Mouse (Mus musculus): ENCODE data around the gene Perm1.

Perm1 gene

DNA sequence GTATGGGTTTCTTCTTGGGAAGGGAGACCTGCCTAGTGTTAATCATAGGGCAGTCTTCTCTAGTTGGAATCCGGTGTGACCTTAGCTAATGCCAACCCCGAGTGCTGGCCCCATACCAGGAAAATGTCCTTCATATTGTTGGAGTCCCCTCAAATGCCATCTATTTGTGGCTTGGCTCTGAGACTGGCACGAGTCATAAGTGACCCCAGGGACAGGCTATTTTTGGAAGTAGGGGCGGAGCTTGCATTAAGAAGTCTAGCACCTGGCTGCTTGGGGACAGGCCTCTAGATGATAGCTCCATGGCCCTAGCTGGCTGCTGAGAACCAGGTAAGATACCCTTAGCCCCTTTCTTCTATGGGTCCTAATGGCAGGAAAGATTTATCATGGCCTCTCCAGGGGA, at the start of gene Perm1:
Gene Perm1 (plus strand): TSS at position 220 of the 400 bp plus-strand sequence.
- no peak for DNase-seq (ENCODE audit: low read depth in 1 of 2, low spot score in 2 of 2)

DNA sequence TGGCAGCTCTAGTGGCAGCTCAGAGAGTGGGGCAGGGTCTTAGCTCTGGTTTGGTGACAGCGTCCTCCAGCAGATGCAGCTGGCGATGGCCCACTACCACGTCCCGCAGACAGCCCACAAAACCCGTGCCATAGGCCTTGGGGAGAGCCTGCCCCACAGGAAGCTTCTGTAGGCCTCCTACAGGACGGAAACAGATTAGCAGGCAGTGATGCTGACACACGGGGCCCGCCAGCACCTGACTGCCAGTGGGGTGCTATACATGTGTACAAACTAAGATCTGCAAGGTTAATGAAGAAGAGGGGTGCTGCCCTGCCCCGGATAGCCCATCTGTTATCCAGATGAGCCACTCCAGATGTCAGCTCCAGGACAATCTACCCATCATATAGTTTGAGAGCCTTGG, 49.2 kb upstream of the Perm1 start:
- DNase-seq (ENCODE audit: low read depth in 1 of 2, low spot score in 2 of 2) = no peak

DNA sequence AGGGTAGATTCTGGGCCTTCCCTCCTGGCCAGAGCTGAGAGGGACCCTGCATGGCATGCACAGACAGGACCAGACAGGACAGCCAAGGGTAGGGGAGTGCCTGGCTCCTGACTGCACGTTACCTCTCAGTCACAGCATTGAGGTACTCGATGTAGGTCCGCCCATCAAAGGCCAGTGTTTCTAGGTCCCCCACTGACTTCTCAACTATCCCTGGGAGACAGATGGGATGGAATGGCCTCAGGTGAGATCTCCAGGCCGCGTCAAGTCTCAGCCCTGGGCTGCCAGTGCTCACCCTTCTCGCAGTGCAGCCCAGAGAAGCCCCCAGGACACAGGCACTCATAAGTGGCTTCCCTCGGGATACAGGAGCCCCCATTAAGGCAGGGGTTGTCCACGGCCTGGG, 47.1 kb upstream of the Perm1 start:
- DNase-seq (ENCODE audit: low read depth in 1 of 2, low spot score in 2 of 2) = no peak

DNA sequence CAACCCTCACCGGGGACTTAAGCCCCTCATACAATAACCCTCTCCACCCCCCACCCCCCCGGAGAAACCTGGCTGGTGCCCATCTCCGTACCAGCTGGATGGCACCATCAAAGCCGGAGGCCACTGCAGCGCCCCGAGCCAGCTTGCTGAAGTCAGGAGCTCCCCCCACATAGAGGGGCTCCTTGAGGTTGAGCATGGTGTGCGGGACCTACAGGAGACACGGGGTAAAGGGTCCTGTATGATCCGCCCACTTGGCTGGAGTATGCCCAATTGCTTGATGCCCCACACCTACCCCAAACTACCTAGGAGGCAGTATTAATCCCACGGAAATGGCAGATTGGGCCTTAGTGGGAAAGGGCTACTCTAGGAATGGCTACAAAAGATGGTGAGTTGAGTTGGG, 46.5 kb upstream of the Perm1 start:
- no peak for DNase-seq (ENCODE audit: low read depth in 1 of 2, low spot score in 2 of 2)

DNA sequence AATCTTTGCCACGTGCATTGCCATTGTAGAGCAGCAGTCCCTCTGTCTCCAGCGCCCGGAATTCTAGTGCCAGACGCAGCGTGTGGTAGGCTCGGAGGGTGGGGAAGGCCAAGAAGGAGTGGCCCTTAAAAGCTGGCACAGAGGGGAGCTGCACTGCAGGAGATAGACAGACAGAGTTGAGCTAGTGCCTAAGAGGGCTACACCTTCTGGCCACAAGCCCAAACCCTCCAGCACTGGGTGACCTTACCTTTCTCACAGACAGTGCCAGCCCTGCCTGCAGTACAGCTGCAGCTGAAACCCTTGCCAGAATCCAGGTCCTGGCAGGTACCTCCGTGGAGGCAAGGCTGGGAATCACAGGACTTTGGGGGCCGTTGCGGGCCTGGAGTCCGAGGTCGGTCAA, 43.8 kb upstream of the Perm1 start:
- DNase-seq (ENCODE audit: low read depth in 1 of 2, low spot score in 2 of 2) = no peak

DNA sequence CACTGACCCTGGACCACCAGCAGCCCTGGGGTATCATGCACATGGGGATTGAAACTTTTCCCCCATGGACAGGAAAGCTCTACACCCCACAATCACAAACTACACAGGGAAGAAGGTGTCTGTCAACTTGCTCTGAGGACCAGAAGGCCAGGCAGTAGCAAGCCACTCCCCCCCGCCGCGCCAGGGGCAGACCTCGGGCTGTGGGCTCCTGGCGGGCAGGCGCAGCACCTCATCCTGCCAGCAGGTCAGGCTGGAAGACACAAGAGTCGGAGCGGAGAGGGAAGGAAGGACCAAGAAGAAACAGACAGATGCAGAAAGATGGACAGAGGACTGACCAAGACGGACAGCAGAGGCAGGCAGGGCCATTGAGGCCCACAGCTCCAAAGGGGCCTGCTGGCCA, 38.0 kb upstream of the Perm1 start:
- no peak for DNase-seq (ENCODE audit: low read depth in 1 of 2, low spot score in 2 of 2)

DNA sequence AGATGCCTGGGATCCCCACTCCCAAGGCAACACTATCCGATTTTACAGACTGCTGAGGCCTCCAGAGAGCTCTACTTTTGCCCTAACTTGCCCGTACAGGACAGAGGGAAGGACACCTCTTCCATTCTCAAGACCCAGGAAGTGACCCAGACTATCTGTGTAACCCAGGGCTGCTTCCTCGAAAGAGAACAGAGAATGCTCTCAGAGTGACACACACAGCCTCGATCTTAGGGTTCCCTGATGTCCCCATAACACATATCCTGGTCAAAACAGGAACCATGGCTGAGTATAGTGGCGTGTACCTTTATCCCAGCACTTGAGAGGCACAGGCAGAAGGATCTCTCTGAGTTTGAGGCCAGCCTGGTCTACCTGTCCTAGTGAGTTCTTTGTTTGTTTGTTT, 31.9 kb upstream of the Perm1 start:
- DNase-seq (ENCODE audit: low read depth in 1 of 2, low spot score in 2 of 2) = no peak

DNA sequence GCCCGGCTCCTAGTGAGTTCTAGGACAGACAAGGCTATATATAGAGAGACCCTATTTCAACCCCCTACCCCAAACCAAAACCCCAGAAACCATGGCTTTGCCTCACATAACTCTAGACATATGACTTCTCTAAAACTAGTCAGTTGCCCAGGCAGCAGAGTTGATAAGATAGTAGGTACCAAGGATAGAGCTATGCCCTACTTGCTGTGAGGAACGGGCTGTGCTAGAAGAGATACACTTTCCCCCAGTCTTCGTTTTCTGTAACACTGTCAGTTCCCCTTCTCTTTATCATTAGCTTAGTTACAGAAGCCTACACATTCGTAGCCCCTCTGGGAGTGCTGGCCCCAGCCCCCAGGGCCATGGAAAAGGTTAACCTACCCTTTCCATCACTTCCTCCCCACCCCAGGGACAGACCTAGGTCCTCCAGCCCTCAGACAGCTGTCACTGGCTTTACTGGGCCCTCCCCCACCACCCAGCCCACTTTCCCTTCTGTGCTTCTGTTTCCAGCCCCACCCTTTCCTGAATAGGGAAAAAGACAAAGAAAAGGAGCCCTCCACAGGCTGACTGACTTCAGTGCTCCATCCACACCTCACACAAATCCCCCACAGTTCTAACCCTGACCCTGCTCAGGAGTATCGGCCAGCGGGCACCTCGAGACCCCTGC, 31.2 kb upstream of the Perm1 start:
- no peak for DNase-seq (ENCODE audit: low read depth in 1 of 2, low spot score in 2 of 2)

DNA sequence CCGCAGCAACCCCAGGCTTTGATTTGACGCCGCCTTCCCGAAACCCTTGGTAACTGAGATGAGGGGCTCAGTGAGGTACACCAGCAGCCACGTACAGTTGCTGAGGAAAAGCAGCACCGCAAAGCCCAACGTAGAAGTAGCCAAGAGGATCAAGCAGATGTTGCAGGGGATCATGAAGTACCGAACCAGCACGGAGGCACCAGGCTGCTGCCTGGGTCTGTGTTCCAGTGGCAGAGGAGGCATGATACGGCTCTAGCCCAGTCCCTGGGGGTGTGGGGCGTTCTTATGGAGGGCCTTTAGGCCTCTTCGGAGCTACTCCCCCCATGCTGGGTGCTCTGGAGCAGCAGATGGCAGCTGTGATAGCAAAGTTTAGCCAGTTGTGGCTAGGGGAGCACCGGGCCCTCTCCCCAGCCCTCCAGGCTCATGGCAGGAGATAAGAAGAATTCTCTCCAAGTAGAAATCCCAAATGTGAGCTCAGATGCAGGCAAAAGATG, 30.2 kb upstream of the Perm1 start:
- DNase-seq (ENCODE audit: low read depth in 1 of 2, low spot score in 2 of 2) = no peak

DNA sequence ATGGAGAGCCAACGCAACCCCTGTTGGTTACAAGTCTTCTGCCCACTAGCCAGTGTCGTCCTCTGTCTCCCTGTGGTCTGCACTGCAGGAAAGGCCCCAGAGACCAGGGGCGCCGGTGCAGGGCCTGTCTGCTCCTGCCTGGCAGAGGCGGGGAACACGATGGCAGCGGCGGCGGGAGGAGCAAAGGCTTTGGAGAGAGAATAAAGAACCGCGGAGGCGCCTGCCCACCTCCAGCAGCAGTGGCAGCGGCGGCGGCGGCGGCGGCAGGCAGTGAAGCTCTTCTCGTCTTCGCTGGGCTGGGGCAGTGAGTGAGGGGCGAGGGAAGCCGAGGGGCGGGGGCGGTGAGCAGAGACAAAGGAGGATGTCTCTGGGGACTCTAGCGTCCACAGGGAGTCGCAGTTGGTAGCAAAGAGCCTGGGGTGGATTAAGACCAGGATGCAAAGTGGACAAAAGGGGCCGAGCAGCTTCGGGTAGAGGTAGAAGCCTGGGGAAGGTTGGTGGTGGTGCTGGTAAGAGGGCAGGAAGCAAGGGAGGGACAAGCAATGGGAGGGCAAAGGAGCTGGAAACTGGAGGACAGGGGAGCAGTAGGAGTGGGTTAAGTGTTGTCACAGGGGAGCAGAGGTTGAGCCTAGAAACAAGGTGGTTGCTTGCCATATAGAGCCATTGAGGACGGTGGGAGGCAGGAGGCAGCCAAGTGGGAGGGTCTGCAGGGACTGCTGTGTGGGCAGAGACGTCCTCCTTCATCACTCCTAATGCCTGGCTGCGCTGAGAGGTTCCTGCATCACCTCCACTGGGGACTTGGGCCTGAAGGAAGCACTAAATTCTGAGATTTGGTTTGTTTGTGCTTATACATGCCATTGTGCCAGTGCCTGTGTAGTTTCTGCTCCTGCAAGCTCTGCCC, 29.5 kb upstream of the Perm1 start:
- DNase-seq (ENCODE audit: low read depth in 1 of 2, low spot score in 2 of 2) = no peak

DNA sequence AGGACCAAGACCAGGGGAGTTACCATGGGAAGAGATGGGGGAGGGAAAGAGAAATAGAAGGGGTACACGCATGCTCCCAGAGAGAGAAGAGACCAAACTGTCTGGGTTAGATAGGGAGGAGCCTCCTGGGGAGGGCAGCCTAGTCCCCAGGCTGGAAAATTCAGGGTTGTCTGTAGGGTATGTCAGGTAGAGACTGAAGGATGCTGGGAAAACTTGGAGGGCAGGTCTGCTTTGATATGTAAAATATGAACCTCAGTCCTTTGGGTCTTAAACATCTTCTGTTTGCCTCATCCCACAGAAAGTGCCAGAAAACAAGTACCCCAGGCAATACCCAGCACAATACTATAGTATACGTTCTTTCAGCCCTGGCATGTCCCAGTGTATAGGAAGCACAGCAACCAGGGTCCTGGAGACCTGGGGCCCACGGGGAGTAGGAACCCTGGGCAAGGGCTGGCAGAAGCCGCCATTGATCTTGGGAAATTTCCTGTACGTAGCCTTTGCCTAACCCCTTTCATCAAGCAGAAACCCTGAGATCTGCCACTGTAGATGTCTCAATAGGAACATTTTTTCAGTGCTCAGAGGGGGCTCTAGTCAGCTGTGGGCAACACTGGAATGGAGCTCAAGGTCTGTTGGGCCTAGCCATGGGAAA, 27.4 kb upstream of the Perm1 start:
- no peak for DNase-seq (ENCODE audit: low read depth in 1 of 2, low spot score in 2 of 2)

DNA sequence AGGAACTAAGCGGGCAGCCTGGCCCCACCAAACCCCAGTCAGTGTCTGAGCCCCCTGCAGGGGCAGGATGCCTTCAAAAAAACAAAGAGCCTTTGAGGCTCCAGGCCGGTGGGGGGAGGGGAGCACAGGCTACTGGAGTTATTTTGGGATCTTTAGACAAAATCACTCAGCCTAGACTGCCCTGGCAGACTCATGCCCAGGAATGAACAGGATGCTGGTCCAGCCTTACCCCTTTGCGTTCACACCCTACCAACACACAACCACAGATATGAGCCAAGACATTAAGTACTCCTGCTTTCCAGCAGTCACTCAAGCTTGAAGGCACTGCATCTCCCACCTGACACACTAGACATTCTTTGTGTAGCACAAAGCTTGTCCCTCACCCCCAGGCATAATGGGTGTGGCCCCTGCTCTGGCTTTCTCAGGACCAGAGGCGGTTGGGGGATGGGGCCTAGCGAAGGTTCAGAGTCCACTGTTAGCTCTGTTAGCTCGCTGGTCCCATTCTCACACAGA, 26.8 kb upstream of the Perm1 start:
- DNase-seq (ENCODE audit: low read depth in 1 of 2, low spot score in 2 of 2) = no peak

DNA sequence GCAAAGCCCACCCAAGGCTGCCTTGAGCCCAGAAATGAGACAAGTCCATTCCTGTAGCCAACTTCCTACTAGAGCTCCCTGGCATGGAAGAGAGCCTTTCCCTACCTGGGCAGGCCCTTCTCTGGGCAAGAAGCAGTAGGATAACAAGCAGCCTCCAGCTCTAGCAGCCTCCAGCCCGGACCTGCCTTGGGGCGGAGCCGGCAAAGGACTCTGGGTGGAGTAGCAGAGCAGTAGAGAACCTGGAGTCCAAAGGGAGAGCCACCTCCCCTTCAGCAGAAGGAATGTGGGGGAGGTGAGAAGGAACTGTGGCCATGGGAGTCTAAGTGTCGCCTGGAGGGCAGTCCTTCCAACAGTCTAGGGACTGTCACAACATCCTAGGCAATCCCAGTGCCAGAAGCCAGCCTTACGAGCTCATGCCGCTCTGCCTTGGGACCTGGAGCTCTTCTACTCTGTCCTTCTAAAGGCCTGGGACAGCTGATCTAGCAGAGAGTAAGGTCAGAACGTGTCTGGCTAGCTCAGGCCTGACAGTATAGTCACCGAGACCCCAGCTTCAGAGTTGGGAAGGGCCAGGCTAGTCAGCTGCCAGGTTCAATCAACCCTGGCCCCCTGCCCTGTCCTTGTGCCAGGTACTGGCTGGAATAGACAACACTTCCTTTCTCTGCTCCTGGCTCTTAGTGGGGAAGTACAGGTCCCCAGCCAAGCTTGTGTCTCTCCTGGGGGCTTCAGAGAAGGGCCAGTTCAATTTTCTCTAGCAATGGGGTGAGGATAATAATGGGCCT, 23.1 kb upstream of the Perm1 start:
- DNase-seq (ENCODE audit: low read depth in 1 of 2, low spot score in 2 of 2) = no peak

DNA sequence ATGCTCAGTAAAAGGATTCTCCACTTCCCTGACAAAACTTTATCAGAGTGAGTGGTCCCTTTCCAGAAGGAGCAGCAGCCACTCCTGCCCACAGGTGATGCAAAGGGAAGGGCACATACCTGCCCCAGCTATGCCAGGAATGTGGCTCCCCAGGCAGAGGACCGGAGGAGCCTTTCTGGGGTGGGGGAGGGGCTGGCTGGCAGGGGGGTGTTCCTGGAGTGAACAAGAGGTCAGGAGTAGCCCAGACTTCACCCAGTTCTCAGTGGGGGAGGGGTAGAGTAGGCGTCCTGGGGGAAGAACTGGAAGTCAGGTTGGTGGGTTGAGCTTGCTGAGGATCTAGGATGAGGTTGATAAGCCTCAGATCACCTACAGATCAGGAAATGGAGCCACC, 22.5 kb upstream of the Perm1 start:
- DNase-seq (ENCODE audit: low read depth in 1 of 2, low spot score in 2 of 2) = no peak

DNA sequence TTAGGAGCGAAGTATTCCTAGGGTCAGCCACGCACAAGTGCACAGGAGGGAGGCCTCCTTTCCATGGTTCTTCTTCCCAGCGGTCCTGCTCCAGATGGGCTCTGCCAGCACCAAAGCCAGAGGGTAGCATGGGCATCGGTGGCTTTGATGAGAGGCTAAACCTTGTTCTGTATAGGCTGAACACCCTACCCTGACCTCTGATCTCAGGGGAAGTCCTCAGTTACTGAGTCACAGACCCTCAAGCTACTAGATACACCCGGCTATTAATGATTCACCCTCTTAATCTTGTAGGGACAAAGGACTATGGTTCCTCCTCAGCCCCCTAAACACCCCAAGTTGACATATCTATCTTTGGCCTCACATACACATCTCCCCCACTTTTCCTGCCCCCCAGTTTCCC, 21.8 kb upstream of the Perm1 start:
- DNase-seq (ENCODE audit: low read depth in 1 of 2, low spot score in 2 of 2) = no peak

DNA sequence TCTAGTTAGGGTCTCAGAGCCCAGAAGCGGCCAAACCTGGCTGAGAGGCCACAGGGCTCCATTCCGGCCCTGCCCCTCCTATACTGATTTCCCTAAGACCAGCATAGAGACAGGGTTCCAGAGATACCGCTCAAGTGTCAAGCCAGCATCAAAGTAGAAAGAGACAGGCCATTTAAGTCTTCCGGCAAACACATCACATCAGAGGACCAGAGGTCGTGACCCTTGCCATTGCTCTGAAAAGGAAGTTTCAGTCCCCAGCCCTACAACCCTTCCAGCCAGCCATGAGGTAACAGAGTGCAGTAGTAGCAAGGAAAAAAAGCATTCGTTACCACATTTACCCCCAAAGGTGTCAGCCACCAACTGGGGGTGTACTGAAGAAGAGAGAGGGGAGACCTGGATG, 21.3 kb upstream of the Perm1 start:
- no peak for DNase-seq (ENCODE audit: low read depth in 1 of 2, low spot score in 2 of 2)

DNA sequence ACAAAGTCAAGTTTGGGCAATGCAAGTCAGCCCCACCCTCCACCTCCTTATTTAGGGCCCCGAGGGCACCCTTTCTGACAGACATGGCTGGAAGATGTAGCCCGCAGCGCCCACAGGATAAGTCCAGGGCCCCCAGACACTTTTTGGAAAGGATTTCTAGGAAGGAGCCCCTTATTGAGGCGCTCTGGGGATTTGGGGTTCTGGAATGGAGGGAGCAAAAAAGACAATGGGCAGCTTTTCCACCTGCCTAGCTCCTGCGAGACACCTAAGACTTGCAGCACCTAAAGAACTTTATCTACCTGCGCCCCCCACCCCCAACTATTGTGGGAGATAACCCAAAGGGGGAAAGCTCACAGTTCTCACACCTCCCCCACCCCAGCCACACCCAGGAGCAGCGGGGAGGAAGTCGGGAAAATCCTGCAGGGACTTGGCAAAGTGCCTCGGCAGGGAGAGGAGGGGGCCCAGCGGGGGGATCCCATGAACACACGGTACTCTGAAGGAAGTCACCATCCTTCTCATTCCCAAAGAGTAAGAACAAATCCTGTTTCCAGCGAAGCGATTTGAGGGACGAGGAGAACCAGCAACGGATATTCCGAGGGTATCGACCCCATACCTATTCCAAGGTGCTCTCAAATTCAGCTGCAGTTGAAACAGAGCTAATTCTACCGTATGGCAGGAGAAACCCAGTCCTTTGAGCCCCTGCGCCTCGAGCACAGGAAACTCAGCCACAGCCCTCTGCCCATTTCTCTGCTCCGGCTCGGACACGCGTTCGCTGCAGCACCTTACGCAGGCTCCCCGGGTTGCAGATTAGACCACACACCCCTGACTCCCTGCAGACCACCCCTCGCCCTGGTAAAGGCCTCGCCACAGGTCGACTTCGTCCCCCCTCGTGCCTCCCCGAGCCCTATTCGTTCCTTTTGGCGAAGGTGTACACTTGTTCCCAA, 19.5 kb upstream of the Perm1 start:
- no peak for DNase-seq (ENCODE audit: low read depth in 1 of 2, low spot score in 2 of 2)

DNA sequence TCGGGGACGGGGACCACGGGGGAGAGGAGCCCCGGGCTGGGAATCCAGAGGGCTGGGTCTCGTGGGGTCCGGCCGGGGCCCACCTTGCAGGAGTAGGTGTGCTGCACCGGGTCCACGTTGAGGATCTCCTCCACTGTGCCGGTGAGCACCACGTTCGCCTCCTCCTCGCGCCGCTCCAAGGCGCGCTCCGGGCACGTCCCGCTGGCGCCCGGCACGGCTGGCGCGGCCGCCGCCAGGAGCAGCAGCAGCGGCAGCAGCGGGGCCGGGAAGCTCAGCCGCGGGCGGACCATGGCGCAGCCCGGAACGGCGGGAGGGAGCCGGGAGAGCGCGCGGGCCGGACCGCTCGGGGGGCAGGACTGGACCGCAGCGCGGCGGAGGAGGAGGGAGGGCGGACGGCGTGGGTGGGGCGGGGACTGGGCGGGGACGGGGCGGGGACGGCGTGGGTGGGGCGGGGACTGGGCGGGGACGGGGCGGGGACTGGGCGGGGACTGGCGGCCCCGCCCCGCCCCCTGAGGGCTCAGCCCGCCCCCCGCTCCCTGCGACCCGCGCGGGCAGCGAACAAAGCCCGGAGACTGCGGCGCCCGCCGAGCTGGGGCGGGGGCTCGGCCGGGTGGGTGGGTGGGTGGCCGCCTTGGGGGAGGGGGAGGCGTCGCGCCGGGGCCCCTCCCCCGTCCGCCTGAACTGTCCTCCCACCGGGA, 18.4 kb upstream of the Perm1 start, which contains the start of gene Agrn:
Gene Agrn (minus strand): TSS at position 358 of the 698 bp plus-strand sequence.
- peak in 1 of 2 experiments; percentile 19 for DNase-seq (ENCODE audit: low read depth in 1 of 2, low spot score in 2 of 2)

DNA sequence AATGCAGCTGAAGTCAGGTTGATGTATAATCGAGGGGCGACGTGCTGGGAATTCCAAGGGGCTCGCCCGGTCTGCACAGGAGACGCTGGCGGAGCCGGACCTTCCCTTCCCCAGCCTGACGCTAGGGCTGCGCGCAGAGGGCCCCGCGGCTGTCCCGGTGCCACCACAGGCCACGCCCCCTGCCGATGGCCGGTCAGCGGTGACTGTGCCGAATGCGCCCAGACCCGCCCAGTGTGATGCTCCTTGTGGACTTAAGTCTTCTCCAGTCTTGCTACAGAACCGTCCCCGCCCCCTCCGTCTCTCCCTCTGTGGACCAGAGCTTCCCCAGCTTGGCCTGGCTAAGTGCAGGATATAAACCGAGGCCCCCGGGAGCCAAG, 17.9 kb upstream of the Perm1 start:
- peak; percentile 73 to 87 for DNase-seq (ENCODE audit: low read depth in 1 of 2, low spot score in 2 of 2)

Measured in monocyte, adult 2 months (primary cell).